Mouse (Mus musculus) C2C12 (cell line): ENCODE measurements around the gene Vwa5b1. TPM values are rescaled to one million over a fixed set of nuclear protein-coding genes. Genes with fewer than 3 reads are reported as not detected.

Source experiments
- H3K27me3 ChIP-seq: one replicate; pipeline ENCODE4 v1.6.1; 2011; ENCODE audit not compliant: control insufficient read depth, insufficient read depth, insufficient read length
- H3K36me3 ChIP-seq: one replicate; pipeline ENCODE4 v1.6.1; 2011; ENCODE audit not compliant: control insufficient read depth, insufficient read depth
- H3K4me3 ChIP-seq: one replicate; pipeline ENCODE4 v1.5.1; 2011; ENCODE audit warnings: mild to moderate bottlenecking, control low read depth; ENCODE audit not compliant: poor library complexity, insufficient read depth, severe bottlenecking
- H3K79me2 ChIP-seq: one replicate; pipeline ENCODE4 v1.6.1; 2011; ENCODE audit not compliant: control insufficient read depth, insufficient read depth
- H3K79me3 ChIP-seq: one replicate; pipeline ENCODE4 v1.6.1; 2011; ENCODE audit warnings: low read depth, control low read depth
- H3ac ChIP-seq: one replicate; pipeline ENCODE3; 2011; ENCODE audit warnings: low read depth; ENCODE audit not compliant: control insufficient read depth, insufficient read length
- CEBPB ChIP-seq: IDR thresholded peaks from one replicate; pipeline ENCODE4 v1.6.1; 2011; ENCODE audit warnings: low read depth, mild to moderate bottlenecking, control low read depth, moderate library complexity
- CTCF ChIP-seq: IDR thresholded peaks from one replicate; pipeline ENCODE4 v1.5.1; 2011; ENCODE audit not compliant: control insufficient read depth, insufficient read depth, insufficient read length
- FOSL1 ChIP-seq: IDR thresholded peaks from one replicate; pipeline ENCODE4 v1.8.0; 2011; ENCODE audit warnings: mild to moderate bottlenecking, low read length; ENCODE audit not compliant: poor library complexity, insufficient read depth, severe bottlenecking
- MAX ChIP-seq: IDR thresholded peaks from one replicate; pipeline ENCODE4 v1.6.1; 2011; ENCODE audit warnings: mild to moderate bottlenecking, control low read depth
- MYOD1 ChIP-seq: IDR thresholded peaks from one replicate; pipeline ENCODE4 v1.6.1; 2011; ENCODE audit warnings: low read depth; ENCODE audit not compliant: control insufficient read depth, insufficient read length
- MYOG ChIP-seq: IDR thresholded peaks from one replicate; pipeline ENCODE4 v1.6.1; 2011; ENCODE audit not compliant: control insufficient read depth, insufficient read length; ENCODE audit errors: extremely low read depth
- USF1 ChIP-seq: IDR thresholded peaks from one replicate; pipeline ENCODE4 v1.6.1; 2011; ENCODE audit warnings: low read depth, mild to moderate bottlenecking, control low read depth, moderate library complexity
- polyA plus RNA-seq: library from polyadenylated mRNA; unstranded; fragments of >200 nt; fragmentation: generic; extraction: Trizol; gene quantifications from one replicate; pipeline ENCODE4 v1.2.1, GENCODE M21; 2012; ENCODE audit warnings: missing spikeins

Gene Vwa5b1
- polyA plus RNA-seq, 1 experiment, result not detected

GRCm38 (mm10) chr4:138522296-138522695, 113.4 kb downstream of the Vwa5b1 start:
- Histone ChIP-seq H3K36me3 (no peaks in the 10 kb centered on the region), H3ac (no peak overlapping the region), H3K27me3 (peaks cover 69% of the 10 kb centered on the region), H3K79me3 (no peaks in the 10 kb centered on the region), H3K4me3 (no peak overlapping the region), H3K79me2 (no peaks in the 10 kb centered on the region)
- TF ChIP-seq FOSL1 (no peak), MYOG (no peak), CEBPB (no peak), MYOD1 (no peak), MAX (no peak), CTCF (no peak), USF1 (no peak)

- Histone ChIP-seq H3K79me3 (no peaks in the 10 kb centered on the region), H3K36me3 (no peaks in the 10 kb centered on the region), H3K4me3 (no peak overlapping the region), H3ac (no peak overlapping the region), H3K27me3 (peaks cover 44% of the 10 kb centered on the region), H3K79me2 (no peaks in the 10 kb centered on the region)
- no peak for TF ChIP-seq CTCF
Observed at GRCm38 (mm10) chr4:138517153-138517789, 118.4 kb downstream of the Vwa5b1 start.

DNA sequence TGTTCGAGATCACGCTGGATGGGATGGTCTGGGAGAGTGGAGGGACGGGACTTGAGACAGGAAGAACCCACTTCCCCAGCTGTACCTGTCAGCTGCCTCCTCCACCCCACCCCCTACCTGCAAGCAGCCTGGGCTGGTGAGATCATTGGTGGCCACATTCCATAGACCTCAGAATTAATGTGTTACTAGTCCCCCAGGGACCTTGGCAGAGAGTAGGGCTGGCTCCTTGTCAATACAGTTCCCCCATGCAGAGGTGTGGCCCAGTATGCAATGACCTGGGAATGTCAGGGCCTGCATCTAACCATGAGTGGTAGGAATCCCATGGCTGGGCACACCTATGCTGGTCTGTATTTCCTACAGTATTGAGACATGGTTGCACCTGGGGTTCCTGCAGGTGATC, 119.2 kb downstream of the Vwa5b1 start:
- Histone ChIP-seq H3K27me3 (peaks cover 45% of the 10 kb centered on the region), H3ac (no peak overlapping the region), H3K4me3 (no peak overlapping the region), H3K79me3 (no peaks in the 10 kb centered on the region), H3K36me3 (no peaks in the 10 kb centered on the region), H3K79me2 (no peaks in the 10 kb centered on the region)
- TF ChIP-seq CEBPB (no peak), FOSL1 (no peak), MYOD1 (no peak), USF1 (no peak), MYOG (no peak), CTCF (no peak), MAX (no peak)

Other genes with a start within 250 kb of the Vwa5b1 start
- not detected for gene Fam43b, start 239.4 kb downstream of the Vwa5b1 start, polyA plus RNA-seq
- 26.5 TPM for gene Mul1, start 201.2 kb downstream of the Vwa5b1 start, polyA plus RNA-seq
- gene Camk2n1, start 181.6 kb downstream of the Vwa5b1 start, polyA plus RNA-seq, result 0.48 TPM
- gene Pla2g2c, start 88.9 kb upstream of the Vwa5b1 start, polyA plus RNA-seq, result not detected
- gene Ubxn10, start 101.3 kb upstream of the Vwa5b1 start, polyA plus RNA-seq, result not detected
- gene Pla2g2f, start 121.7 kb upstream of the Vwa5b1 start, polyA plus RNA-seq, result not detected
- gene Pla2g2d, start 139.9 kb upstream of the Vwa5b1 start, polyA plus RNA-seq, result not detected
- gene Pla2g5, start 227.6 kb upstream of the Vwa5b1 start, polyA plus RNA-seq, result 0.06 TPM
- not detected for gene Gm13030, start 238.1 kb upstream of the Vwa5b1 start, polyA plus RNA-seq
- gene Pla2g2e, start 242.1 kb upstream of the Vwa5b1 start, polyA plus RNA-seq, result 2.5 TPM